Mouse (Mus musculus) regulatory T cell (primary cell): ENCODE data around the gene Als2.

ENCODE experiments used
- in situ Hi-C: fragments of 300-600 bp; cut with MboI, MseI; formaldehyde crosslinking; loops from one replicate; pipeline ENCODE4 v1.15.1; 2025; ENCODE audit warnings: high pct_unique_total_duplicates

The Als2 gene

GRCm38 (mm10) chr1:59166232-59166905 lies 70.7 kb downstream of the Als2 start:
- in situ Hi-C loops = no loop called here

GRCm38 (mm10) chr1:59163918-59164317 lies 73.1 kb downstream of the Als2 start:
- in situ Hi-C loops = loop anchor here (5.0 kb wide), 1 partner anchor 73 kb away; the partner anchor contains the start of gene Als2

GRCm38 (mm10) chr1:59163030-59163461 lies 74.0 kb downstream of the Als2 start, which contains the start of gene Mpp4:
TSS of gene Mpp4 (minus strand) at chr1:59163389.
- in situ Hi-C loops = loop anchor here (5.0 kb wide), 1 partner anchor 74 kb away; the partner anchor contains the start of gene Als2

- in situ Hi-C loops = loop anchor here (5.0 kb wide), 1 partner anchor 75 kb away; the partner anchor contains the start of gene Als2
Observed at GRCm38 (mm10) chr1:59162309-59163024, 74.6 kb downstream of the Als2 start.

- in situ Hi-C loops = loop anchor here (5.0 kb wide), 1 partner anchor 76 kb away; the partner anchor contains the start of gene Als2
Observed at GRCm38 (mm10) chr1:59161396-59161795, 75.6 kb downstream of the Als2 start.

GRCm38 (mm10) chr1:59160871-59161270 lies 76.2 kb downstream of the Als2 start:
- in situ Hi-C loops = loop anchor here (5.0 kb wide), 1 partner anchor 76 kb away; the partner anchor contains the start of gene Als2

GRCm38 (mm10) chr1:59159136-59159535 lies 77.9 kb downstream of the Als2 start:
- in situ Hi-C loops = no loop called here

- in situ Hi-C loops = no loop called here
Observed at GRCm38 (mm10) chr1:59158498-59158897, 78.5 kb downstream of the Als2 start.

- in situ Hi-C loops = no loop called here
Observed at GRCm38 (mm10) chr1:59157846-59158245, 79.2 kb downstream of the Als2 start.

- in situ Hi-C loops = no loop called here
Observed at GRCm38 (mm10) chr1:59152346-59152745, 84.7 kb downstream of the Als2 start.

GRCm38 (mm10) chr1:59150542-59150941 lies 86.5 kb downstream of the Als2 start:
- in situ Hi-C loops = no loop called here

GRCm38 (mm10) chr1:59144543-59144942 lies 92.5 kb downstream of the Als2 start:
- in situ Hi-C loops = loop anchor here (10.0 kb wide), 1 partner anchor 140 kb away; no protein-coding TSS in a partner anchor

- in situ Hi-C loops = loop anchor here (10.0 kb wide), 1 partner anchor 138 kb away; no protein-coding TSS in a partner anchor
Observed at GRCm38 (mm10) chr1:59142809-59143208, 94.2 kb downstream of the Als2 start.

GRCm38 (mm10) chr1:59134419-59134818 lies 102.6 kb downstream of the Als2 start:
- in situ Hi-C loops = no loop called here

- in situ Hi-C loops = loop anchor here (10.0 kb wide), 1 partner anchor 364 kb away; no protein-coding TSS in a partner anchor
Observed at GRCm38 (mm10) chr1:59128879-59129278, 108.2 kb downstream of the Als2 start.

GRCm38 (mm10) chr1:59125558-59125957 lies 111.5 kb downstream of the Als2 start:
- in situ Hi-C loops = loop anchor here (10.0 kb wide), 1 partner anchor 361 kb away; no protein-coding TSS in a partner anchor

GRCm38 (mm10) chr1:59119720-59120457 lies 117.1 kb downstream of the Als2 start, which contains the start of gene Tmem237:
TSS of gene Tmem237 (minus strand) at chr1:59120408.
- in situ Hi-C loops = loop anchor here (10.0 kb wide), 1 partner anchor 355 kb away; no protein-coding TSS in a partner anchor
